Mouse (Mus musculus) layer of hippocampus, adult 9-10 months (tissue): ENCODE data around the gene Syngr1.

ENCODE experiments used
- DNase-seq: peaks from one replicate; pipeline ENCODE4 v3.0.0; 2022; ENCODE audit warnings: low spot score

Syngr1 gene

GRCm38 (mm10) chr15:80070095-80070644, 21.0 kb upstream of the Syngr1 start:
- no peak for DNase-seq

- no peak for DNase-seq
Observed at GRCm38 (mm10) chr15:80071951-80072437, 19.1 kb upstream of the Syngr1 start.

GRCm38 (mm10) chr15:80072579-80073255, 18.4 kb upstream of the Syngr1 start:
- DNase-seq: no peak

DNA sequence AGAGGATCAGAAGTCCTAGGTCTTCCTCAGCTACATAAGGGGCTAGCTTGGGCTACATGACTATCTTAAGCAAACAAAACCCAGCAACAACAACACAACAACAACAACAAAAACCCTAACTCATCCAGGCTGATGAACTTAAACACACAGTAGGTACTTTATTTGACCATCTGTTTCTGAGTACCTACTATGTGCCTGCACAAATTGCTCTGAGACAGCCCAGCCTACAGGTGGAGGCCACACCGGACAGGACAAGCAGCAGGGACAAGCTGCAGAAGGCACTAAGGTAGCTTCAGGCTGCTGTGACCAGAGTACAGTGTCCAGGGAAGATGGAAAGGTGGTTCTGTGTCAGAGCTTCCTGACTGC, 17.9 kb upstream of the Syngr1 start:
- no peak for DNase-seq

GRCm38 (mm10) chr15:80074663-80075373, 16.3 kb upstream of the Syngr1 start:
- DNase-seq: no peak

DNA sequence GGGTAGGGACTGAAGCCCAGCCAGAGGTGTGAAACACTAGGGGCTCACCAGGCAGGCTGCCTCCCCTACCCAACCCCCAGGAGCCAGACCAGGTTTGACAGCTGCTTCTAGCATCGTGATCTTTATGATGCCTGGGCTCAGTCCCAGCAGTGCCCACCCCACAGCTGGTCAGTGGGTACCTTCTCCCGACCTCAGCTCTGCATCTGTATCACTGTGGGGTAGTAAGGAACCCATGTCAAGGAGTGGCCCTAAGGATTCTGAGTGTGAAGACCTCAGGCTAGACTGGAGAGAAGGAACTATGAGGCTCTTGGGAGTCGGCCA, 15.8 kb upstream of the Syngr1 start:
- DNase-seq: no peak

DNA sequence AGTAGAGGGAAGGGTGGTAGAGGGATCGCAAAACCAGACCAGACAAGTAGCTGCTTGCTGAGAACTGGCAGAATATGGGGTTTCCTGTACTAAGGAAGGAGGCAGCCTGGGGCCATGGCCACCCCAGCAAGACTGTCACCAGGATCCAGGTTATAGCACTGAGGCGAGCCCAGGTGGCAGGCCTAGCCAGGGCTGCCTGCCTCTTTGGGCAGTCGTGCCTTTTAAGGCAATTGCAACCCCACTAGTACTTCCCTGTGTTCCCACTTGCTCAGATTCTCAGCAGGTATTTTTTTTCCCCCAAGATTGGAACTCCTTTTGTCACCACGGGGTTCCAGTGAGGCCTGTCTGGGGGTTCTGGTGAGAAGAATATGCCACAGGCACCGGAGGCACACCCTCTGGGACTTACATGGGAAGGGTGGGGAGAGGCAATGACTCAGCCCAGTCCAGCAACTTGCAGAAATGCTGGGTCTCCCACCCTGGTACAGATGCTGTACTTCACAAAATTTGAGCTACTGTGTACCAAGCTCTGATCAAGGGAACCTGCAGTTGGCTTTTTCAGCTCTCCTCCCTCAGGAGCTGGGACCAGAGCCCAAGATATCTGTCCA, 15.3 kb upstream of the Syngr1 start:
- DNase-seq: no peak

DNA sequence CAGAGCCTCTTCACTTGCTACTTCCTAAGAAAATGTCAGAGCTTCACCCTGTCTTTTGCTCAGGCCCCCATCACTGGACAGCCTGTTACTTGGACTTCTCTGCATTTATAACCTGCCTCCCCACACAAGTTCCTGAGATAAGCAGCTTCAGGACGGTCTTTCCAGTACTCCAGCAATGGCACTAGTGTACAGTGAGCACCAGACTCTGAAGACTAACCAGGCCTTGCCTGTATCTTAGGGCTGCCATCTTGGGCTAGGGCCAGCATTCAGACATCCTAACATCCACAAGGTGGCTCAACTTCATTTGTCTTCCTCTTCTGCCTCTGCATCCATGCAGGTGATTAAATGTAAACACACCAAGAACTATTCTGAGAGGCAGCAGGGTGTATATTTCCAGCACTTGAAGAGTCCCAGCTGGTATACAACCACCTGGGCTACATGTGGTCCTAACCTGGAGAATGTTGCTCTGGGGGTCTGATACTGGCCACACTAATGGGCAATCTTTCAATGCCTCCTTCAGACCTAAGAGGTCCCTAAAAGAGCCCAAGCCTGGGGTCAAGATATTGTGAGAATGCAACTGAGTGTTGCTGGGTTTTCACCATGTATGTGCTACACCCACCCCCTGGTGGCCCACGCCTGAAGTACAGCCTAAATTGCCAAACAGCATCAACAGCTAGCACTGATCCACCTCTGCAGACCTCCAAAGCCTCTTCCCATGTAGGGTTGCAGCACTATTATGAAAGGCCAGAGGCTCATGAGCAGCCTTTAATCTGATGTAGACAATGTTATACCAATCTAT, 14.6 kb upstream of the Syngr1 start:
- no peak for DNase-seq

- no peak for DNase-seq
Observed at GRCm38 (mm10) chr15:80078058-80078814, 12.9 kb upstream of the Syngr1 start.

GRCm38 (mm10) chr15:80079129-80079668, 11.9 kb upstream of the Syngr1 start:
- no peak for DNase-seq

DNA sequence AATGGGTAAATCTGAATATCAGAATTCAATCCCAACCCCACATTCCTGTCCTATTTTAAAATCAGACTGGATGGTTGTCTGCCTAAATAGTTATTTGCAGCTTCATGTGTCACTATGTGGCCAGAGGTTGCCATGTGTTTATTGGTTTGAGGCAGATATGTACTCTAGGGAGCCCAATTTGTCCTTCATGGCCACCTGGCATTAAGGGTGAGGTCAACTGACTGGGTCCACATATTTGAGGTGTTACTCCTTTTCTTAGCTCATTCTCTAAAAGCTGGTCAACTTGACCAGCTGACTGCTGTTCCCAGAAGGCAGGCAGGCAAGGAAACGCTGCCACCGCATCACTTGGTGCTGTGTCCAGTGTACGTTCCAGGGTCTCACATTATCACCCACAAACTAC, 11.2 kb upstream of the Syngr1 start:
- DNase-seq: no peak

DNA sequence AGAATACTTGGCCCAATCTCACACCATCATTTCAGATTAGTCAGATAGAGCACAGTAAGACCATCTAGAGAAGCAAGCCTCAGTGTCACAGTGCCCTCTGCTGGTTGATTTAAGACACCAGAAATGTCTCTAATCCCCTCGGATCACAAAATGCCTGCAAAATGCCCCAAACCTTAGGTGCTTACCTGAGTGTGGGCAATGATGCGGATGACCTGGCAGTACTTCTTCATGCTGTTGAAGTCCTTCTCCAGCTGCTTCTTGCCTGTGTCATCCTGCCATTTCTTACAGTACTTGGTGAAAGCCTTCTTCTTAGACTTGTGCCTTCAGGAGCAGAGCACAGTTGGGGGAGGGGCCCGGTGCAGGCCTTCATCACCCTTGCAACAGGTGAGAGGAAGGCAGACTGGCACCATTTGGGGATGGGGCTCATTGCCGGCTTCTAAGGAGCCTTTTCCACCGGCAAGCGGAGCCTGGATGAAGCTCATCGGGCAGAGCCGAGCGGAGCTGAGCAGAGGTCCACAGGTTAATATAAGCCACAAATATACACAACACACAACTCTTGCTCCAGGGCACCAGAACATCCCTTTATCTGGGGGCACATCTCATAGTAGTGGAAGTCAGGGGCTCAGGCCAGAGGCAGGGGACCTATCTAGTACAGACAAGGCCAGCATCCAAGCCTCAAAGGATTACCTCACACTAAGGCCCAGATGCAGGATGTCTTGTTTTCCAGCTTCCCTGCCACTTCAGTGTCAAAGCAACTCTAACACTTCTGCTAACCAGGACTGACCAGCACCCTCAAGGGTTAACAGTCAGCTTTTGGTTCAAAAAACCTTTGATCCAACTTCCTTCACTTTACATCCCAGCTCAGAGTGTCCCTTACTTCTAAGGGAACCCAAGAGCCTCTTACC, 10.2 kb upstream of the Syngr1 start:
- DNase-seq: no peak

DNA sequence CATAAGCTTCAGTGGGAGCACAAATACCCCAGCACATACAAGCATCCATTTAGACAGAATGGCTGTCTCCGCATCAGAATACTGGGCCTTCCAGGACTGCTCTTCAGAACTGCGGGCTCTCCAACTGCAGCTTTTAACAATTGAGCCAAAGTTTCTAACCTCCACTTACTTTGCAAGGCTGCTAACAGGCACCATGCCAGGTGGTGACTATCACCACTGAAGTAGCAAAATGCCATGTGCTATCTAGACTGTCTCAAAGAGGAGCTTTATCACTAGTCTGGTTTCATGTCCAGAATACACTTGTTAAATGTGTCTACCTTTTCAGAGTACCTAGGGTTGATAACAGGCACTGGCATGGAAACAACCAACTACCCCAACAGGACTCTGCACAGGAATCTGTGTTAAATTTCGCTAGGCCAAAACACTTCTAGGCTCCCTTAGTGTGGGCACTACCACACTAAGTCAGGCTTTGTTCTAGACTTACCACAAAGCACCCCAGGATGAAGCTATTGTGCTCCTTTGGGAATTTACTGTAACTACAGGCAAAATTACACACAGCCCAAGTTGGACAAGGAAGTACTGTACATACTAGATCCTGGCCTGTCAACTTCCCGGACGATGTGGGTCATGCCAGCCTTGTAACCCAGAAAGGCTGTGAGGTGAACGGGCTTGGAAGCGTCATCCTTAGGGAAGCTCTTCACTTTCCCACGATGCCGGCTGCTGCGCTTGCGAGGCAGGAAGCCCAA, 9.2 kb upstream of the Syngr1 start:
- DNase-seq: no peak

- no peak for DNase-seq
Observed at GRCm38 (mm10) chr15:80082661-80083275, 8.4 kb upstream of the Syngr1 start.

GRCm38 (mm10) chr15:80083276-80083731, 7.8 kb upstream of the Syngr1 start:
- peak; percentile 99 for DNase-seq

DNA sequence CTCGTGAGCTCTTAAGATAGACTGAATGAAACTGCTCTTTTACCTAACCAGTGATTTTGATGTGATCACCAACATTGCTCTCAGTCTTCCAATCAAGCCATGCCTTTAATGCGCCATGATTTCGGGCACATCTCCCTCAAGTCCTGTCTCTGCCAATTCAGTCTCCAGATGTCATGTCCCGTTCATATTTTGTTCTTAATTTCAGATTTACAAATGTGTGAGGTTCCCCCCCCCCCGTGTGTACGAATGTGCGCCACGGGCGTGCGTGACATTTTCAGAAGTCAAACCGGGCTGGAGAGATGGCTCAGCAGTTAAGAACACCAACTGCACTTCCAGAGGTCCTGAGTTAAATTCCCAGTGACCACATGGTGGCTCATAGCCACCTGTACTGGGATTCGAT, 7.4 kb upstream of the Syngr1 start:
- DNase-seq: no peak

GRCm38 (mm10) chr15:80087406-80088012, 3.6 kb upstream of the Syngr1 start:
- no peak for DNase-seq

DNA sequence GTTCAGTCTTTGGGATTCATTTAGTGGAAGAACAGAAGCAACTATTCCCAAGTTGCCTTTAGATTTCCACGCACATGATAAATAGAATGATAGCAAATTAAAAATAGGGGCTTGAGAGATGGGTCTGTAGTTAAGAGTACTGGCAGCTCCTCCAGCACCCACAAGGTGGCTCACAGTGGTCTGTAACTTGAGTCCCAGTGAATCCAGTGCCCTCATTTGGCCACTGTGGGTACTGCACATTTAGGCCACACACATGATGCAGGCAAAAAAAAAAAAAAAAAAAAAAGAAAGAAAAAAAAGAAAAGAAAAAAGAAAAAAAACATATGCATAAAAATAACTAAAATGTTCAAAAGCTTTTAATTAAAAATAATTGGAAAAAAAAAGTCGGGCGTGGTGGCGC, 2.5 kb upstream of the Syngr1 start:
- DNase-seq: peak; percentile 98

- no peak for DNase-seq
Observed at GRCm38 (mm10) chr15:80090155-80090554, 979 bp upstream of the Syngr1 start.
